Mouse (Mus musculus) heart, embryonic 13.5 days (tissue): ENCODE measurements around the gene Aldh3b1. TPM values are rescaled to one million over a fixed set of nuclear protein-coding genes. Genes with fewer than 3 reads are reported as not detected.

Experiments used
- ATAC-seq: fragments of 200-750 bp; cut with Nextera tagmentation; 2 replicates; pipeline ENCODE4 v1.8.0; 2017; ENCODE audit warnings: moderate TSS enrichment; ENCODE audit not compliant: insufficient number of reproducible peaks, low FRiP score, low TSS enrichment; ENCODE audit errors: extremely low read depth
- H3K27ac ChIP-seq: fragments of 300-500 bp; sonication (generic); replicated peaks from 2 replicates; pipeline ENCODE4 v1.5.1; 2015; ENCODE audit warnings: moderate library complexity, mild to moderate bottlenecking, inconsistent platforms
- H3K27me3 ChIP-seq: fragments of 300-500 bp; sonication (generic); replicated peaks from 2 replicates; pipeline ENCODE4 v1.6.1; 2015; ENCODE audit warnings: mild to moderate bottlenecking, inconsistent platforms
- H3K36me3 ChIP-seq: fragments of 300-500 bp; sonication (generic); 2 replicates; pipeline ENCODE4 v1.6.1; 2015; ENCODE audit warnings: mild to moderate bottlenecking, inconsistent platforms
- H3K4me1 ChIP-seq: fragments of 300-500 bp; sonication (generic); 2 replicates; pipeline ENCODE4 v1.6.1; 2015; ENCODE audit warnings: inconsistent platforms
- H3K4me2 ChIP-seq: fragments of 300-500 bp; sonication (generic); 2 replicates; pipeline ENCODE4 v1.6.1; 2015; ENCODE audit warnings: inconsistent platforms, mild to moderate bottlenecking, moderate library complexity
- H3K4me3 ChIP-seq: fragments of 300-500 bp; sonication (generic); 2 replicates; pipeline ENCODE4 v1.5.1; 2015; ENCODE audit warnings: moderate library complexity, mild to moderate bottlenecking, inconsistent platforms
- H3K9ac ChIP-seq: fragments of 300-500 bp; sonication (generic); 2 replicates; pipeline ENCODE4 v1.6.1; 2015; ENCODE audit warnings: inconsistent platforms, mild to moderate bottlenecking, moderate library complexity
- H3K9me3 ChIP-seq: fragments of 300-500 bp; sonication (generic); 2 replicates; pipeline ENCODE4 v1.6.1; 2016; ENCODE audit warnings: inconsistent platforms
- WGBS: fragments of 180-500 bp; shearing (Covaris S2); methylation state at CpG from one replicate; pipeline ENCODE4 v1.1.7; 2015; ENCODE audit warnings: mixed read lengths; 5-methylcytosine and 5-hydroxymethylcytosine counted together
- polyA plus RNA-seq: library from polyadenylated mRNA; unstranded; fragments of >200 nt; fragmentation: Nextera tagmentation; extraction: Ambion mirVana; gene quantifications from 2 replicates; pipeline ENCODE4 v1.2.1, GENCODE M21; 2015

Aldh3b1 gene
- polyA plus RNA-seq, 1 experiment from 2014 or later = 2.2 TPM

- Histone ChIP-seq H3K27me3 (no peaks in the 10 kb centered on the region), H3K9me3 (no peaks in the 10 kb centered on the region), H3K27ac (no peak overlapping the region), H3K4me1 (peaks cover 23% of the 10 kb centered on the region), H3K4me2 (no peak overlapping the region), H3K4me3 (no peak overlapping the region), H3K9ac (no peak overlapping the region), H3K36me3 (peaks cover 91% of the 10 kb centered on the region)
- ATAC-seq = no peak
- 93% methylated on average over 10 of the region's 10 CpGs for WGBS
These were observed 33.4 kb downstream of the Aldh3b1 start for GRCm38 (mm10) chr19:3896208-3896607.

GRCm38 (mm10) chr19:3895171-3895631 is 34.4 kb downstream of the Aldh3b1 start:
- Histone ChIP-seq H3K36me3 (peaks cover 98% of the 10 kb centered on the region), H3K4me2 (no peak overlapping the region), H3K4me3 (no peak overlapping the region), H3K9ac (no peak overlapping the region), H3K4me1 (peaks cover 23% of the 10 kb centered on the region), H3K27ac (no peak overlapping the region), H3K27me3 (no peaks in the 10 kb centered on the region), H3K9me3 (no peaks in the 10 kb centered on the region)
- no peak for ATAC-seq
- WGBS = 28% methylated on average over 3 of the region's 3 CpGs

GRCm38 (mm10) chr19:3894294-3894693 is 35.3 kb downstream of the Aldh3b1 start:
- H3K36me3 ChIP-seq = peaks cover 99% of the 10 kb centered on the region
- no peak overlapping the region for H3K9ac ChIP-seq
- no peaks in the 10 kb centered on the region for H3K9me3 ChIP-seq
- H3K4me1 ChIP-seq = peaks cover 23% of the 10 kb centered on the region
- WGBS = 84% methylated on average over 2 of the region's 2 CpGs
- no peak for ATAC-seq
- H3K4me2 ChIP-seq = no peak overlapping the region
- 0 out of 2 replicates have a peak overlapping the region, but pooled peaks have one; percentile 70 for H3K27ac ChIP-seq
- no peak overlapping the region for H3K4me3 ChIP-seq
- H3K27me3 ChIP-seq = no peaks in the 10 kb centered on the region

- 60% methylated on average over 4 of the region's 4 CpGs for WGBS
- Histone ChIP-seq H3K4me2 (no peak overlapping the region), H3K27ac (peak overlapping the region; percentile 70), H3K36me3 (peaks cover 99% of the 10 kb centered on the region), H3K4me1 (peaks cover 23% of the 10 kb centered on the region), H3K4me3 (no peak overlapping the region), H3K27me3 (no peaks in the 10 kb centered on the region), H3K9me3 (no peaks in the 10 kb centered on the region), H3K9ac (no peak overlapping the region)
- ATAC-seq = peak; percentile 55; the same call in 1 of the 2 replicates
These were observed 36.0 kb downstream of the Aldh3b1 start for GRCm38 (mm10) chr19:3893545-3894116.

GRCm38 (mm10) chr19:3890181-3890580 is 39.4 kb downstream of the Aldh3b1 start:
- no peak for ATAC-seq
- Histone ChIP-seq H3K9ac (no peak overlapping the region), H3K9me3 (no peaks in the 10 kb centered on the region), H3K36me3 (peaks cover 96% of the 10 kb centered on the region), H3K4me3 (no peak overlapping the region), H3K4me1 (peaks cover 21% of the 10 kb centered on the region), H3K27ac (no peak overlapping the region), H3K27me3 (0 out of 2 replicates have a peak, but pooled peaks cover 3% of the 10 kb centered on the region), H3K4me2 (no peak overlapping the region)
- WGBS = 87% methylated on average over 8 of the region's 8 CpGs

GRCm38 (mm10) chr19:3889096-3889495 is 40.5 kb downstream of the Aldh3b1 start:
- Histone ChIP-seq H3K4me1 (peaks cover 23% of the 10 kb centered on the region), H3K9ac (no peak overlapping the region), H3K27me3 (0 out of 2 replicates have a peak, but pooled peaks cover 3% of the 10 kb centered on the region), H3K9me3 (no peaks in the 10 kb centered on the region), H3K27ac (no peak overlapping the region), H3K4me2 (no peak overlapping the region), H3K36me3 (peaks cover 87% of the 10 kb centered on the region), H3K4me3 (no peak overlapping the region)
- 89% methylated on average over 5 of the region's 5 CpGs for WGBS
- no peak for ATAC-seq

- Histone ChIP-seq H3K27ac (peak overlapping the region; percentile 58), H3K9me3 (no peaks in the 10 kb centered on the region), H3K4me1 (peaks cover 22% of the 10 kb centered on the region), H3K4me3 (no peak overlapping the region), H3K36me3 (peaks cover 48% of the 10 kb centered on the region), H3K9ac (0 out of 2 replicates have a peak overlapping the region, but pooled peaks have one; percentile 33), H3K27me3 (0 out of 2 replicates have a peak, but pooled peaks cover 3% of the 10 kb centered on the region), H3K4me2 (no peak overlapping the region)
- WGBS = 37% methylated on average over 6 of the region's 6 CpGs
- no peak for ATAC-seq
These were observed 45.1 kb downstream of the Aldh3b1 start for GRCm38 (mm10) chr19:3884325-3884990.

- H3K36me3 ChIP-seq = peaks cover 33% of the 10 kb centered on the region
These were observed 47.4 kb downstream of the Aldh3b1 start for GRCm38 (mm10) chr19:3882214-3882613.

GRCm38 (mm10) chr19:3880054-3880848 is 49.4 kb downstream of the Aldh3b1 start:
- Histone ChIP-seq H3K4me1 (peaks cover 21% of the 10 kb centered on the region), H3K27ac (no peak overlapping the region), H3K4me2 (no peak overlapping the region), H3K27me3 (no peaks in the 10 kb centered on the region), H3K4me3 (no peak overlapping the region), H3K36me3 (peaks cover 23% of the 10 kb centered on the region), H3K9me3 (no peaks in the 10 kb centered on the region), H3K9ac (no peak overlapping the region)
- no peak for ATAC-seq
- 87% methylated on average over 6 of the region's 6 CpGs for WGBS

More at GRCm38 (mm10) chr19:3882214-3882613, 47.4 kb downstream of the Aldh3b1 start:
- Histone ChIP-seq H3K9me3 (no peaks in the 10 kb centered on the region), H3K27me3 (0 out of 2 replicates have a peak, but pooled peaks cover 3% of the 10 kb centered on the region), H3K27ac (no peak overlapping the region), H3K4me1 (peaks cover 22% of the 10 kb centered on the region), H3K4me3 (no peak overlapping the region), H3K4me2 (no peak overlapping the region), H3K9ac (no peak overlapping the region)
- no peak for ATAC-seq
- WGBS = 87% methylated on average over 4 of the region's 4 CpGs

GRCm38 (mm10) chr19:3875045-3875444 is 54.6 kb downstream of the Aldh3b1 start:
- WGBS = 83% methylated on average over 7 of the region's 7 CpGs
- Histone ChIP-seq H3K27me3 (no peaks in the 10 kb centered on the region), H3K27ac (no peak overlapping the region), H3K9me3 (no peaks in the 10 kb centered on the region), H3K4me3 (no peak overlapping the region), H3K4me2 (no peak overlapping the region), H3K36me3 (peaks cover 14% of the 10 kb centered on the region), H3K9ac (no peak overlapping the region), H3K4me1 (peaks cover 12% of the 10 kb centered on the region)
- ATAC-seq = no peak

- Histone ChIP-seq H3K9ac (no peak overlapping the region), H3K4me1 (peaks cover 17% of the 10 kb centered on the region), H3K4me3 (no peak overlapping the region), H3K27me3 (no peaks in the 10 kb centered on the region), H3K9me3 (no peaks in the 10 kb centered on the region), H3K4me2 (no peak overlapping the region), H3K36me3 (peaks cover 11% of the 10 kb centered on the region), H3K27ac (no peak overlapping the region)
- no peak for ATAC-seq
- 49% methylated on average over 4 of the region's 4 CpGs for WGBS
These were observed 57.2 kb downstream of the Aldh3b1 start for GRCm38 (mm10) chr19:3872373-3872772.
